Mouse (Mus musculus) hindbrain, embryonic 10.5 days (tissue): Measurements from ENCODE around the gene Ndufs4. TPM values are rescaled to one million over a fixed set of nuclear protein-coding genes. Genes with fewer than 3 reads are reported as not detected.

Source experiments
- DNase-seq: peaks from one replicate; pipeline ENCODE4 v3.0.0-alpha.2; 2017; ENCODE audit warnings: low spot score
- H3K27ac ChIP-seq: fragments of 300-500 bp; sonication (generic); 2 replicates; pipeline ENCODE4 v1.5.1; 2016; ENCODE audit warnings: mild to moderate bottlenecking, moderate library complexity
- H3K27me3 ChIP-seq: fragments of 300-500 bp; sonication (generic); 2 replicates; pipeline ENCODE4 v1.6.1; 2016; ENCODE audit warnings: mild to moderate bottlenecking; ENCODE audit not compliant: poor library complexity, insufficient read depth, severe bottlenecking
- H3K36me3 ChIP-seq: fragments of 300-500 bp; sonication (generic); 2 replicates; pipeline ENCODE4 v1.6.1; 2016; ENCODE audit warnings: mild to moderate bottlenecking, moderate library complexity
- H3K4me1 ChIP-seq: fragments of 300-500 bp; sonication (generic); replicated peaks from 2 replicates; pipeline ENCODE4 v1.6.1; 2016; ENCODE audit warnings: mild to moderate bottlenecking
- H3K4me3 ChIP-seq: fragments of 300-500 bp; sonication (generic); 2 replicates; pipeline ENCODE4 v1.5.1; 2016; ENCODE audit warnings: mild to moderate bottlenecking, moderate library complexity
- H3K9me3 ChIP-seq: fragments of 300-500 bp; sonication (generic); 2 replicates; pipeline ENCODE4 v1.6.1; 2016; ENCODE audit warnings: mild to moderate bottlenecking, moderate library complexity
- WGBS: fragments of 180-500 bp; shearing (Covaris S2); methylation state at CpG from one replicate; pipeline ENCODE4 v1.1.7; 2016; 5-methylcytosine and 5-hydroxymethylcytosine counted together
- polyA plus RNA-seq: library from polyadenylated mRNA; unstranded; fragments of >200 nt; fragmentation: Nextera tagmentation; extraction: Ambion mirVana; gene quantifications from 2 replicates; pipeline ENCODE4 v1.2.1, GENCODE M21; 2016

Ndufs4 gene
- polyA plus RNA-seq, 1 experiment from 2014 or later = 327 TPM

DNA sequence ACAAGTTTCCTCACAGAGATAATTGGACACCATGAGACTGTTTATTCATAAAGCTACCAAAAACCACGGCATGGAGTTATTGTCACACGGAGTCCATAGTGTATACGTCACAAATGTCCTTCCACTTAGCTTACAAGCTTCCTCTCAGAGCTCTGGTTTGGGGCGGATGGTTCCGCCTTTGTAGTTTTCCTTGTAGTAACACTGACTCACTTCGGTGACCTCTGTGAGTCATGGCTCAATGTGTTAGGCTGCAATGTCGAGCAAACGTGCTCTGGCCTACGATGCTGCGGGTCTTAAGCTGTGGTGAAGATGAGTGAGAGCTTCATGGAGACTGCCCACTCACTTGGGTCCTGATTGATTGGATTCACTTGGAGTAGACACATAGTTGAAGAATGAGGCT, 133.4 kb downstream of the Ndufs4 start:
- Histone ChIP-seq H3K4me1 (no peaks in the 10 kb centered on the region), H3K4me3 (no peak overlapping the region), H3K36me3 (no peaks in the 10 kb centered on the region), H3K27me3 (no peaks in the 10 kb centered on the region), H3K27ac (no peak overlapping the region), H3K9me3 (peaks cover under 1% of the 10 kb centered on the region; the same call in 1 of the 2 replicates)
- no peak for DNase-seq
- 88% methylated on average over 10 of the region's 10 CpGs for WGBS

Other genes starting within 250 kb of the Ndufs4 start
- gene Fst, start 70.7 kb upstream of the Ndufs4 start, polyA plus RNA-seq = 11.2 and 23.7 TPM in 2 replicates